Mouse (Mus musculus) bone marrow macrophage, adult 2 months (primary cell): Measurements from ENCODE around the gene Adal. TPM values are rescaled to one million over a fixed set of nuclear protein-coding genes. Genes with fewer than 3 reads are reported as not detected.

Source experiments
- H3K27ac ChIP-seq: 2 replicates; pipeline ENCODE4 v1.5.1; 2012; ENCODE audit warnings: low read depth, low read length; ENCODE audit not compliant: insufficient read depth
- H3K4me1 ChIP-seq: 2 replicates; pipeline ENCODE4 v1.6.1; 2012; ENCODE audit warnings: low read length; ENCODE audit not compliant: control insufficient read depth, insufficient read depth
- H3K4me3 ChIP-seq: 2 replicates; pipeline ENCODE4 v1.5.1; 2012; ENCODE audit warnings: mild to moderate bottlenecking, low read length, moderate library complexity; ENCODE audit not compliant: insufficient read depth
- CTCF ChIP-seq: IDR thresholded peaks from 2 replicates; pipeline ENCODE4 v1.5.1; 2012; ENCODE audit warnings: low read depth, mild to moderate bottlenecking, low read length, moderate library complexity
- POLR2A ChIP-seq: IDR thresholded peaks from 2 replicates; pipeline ENCODE4 v1.6.1; 2012; ENCODE audit warnings: mild to moderate bottlenecking, low read depth, low read length, borderline replicate concordance
- polyA plus RNA-seq: library from polyadenylated mRNA; stranded (reverse); fragments of >200 nt; gene quantifications from 2 replicates; pipeline ENCODE4 v1.2.4, GENCODE M21; 2012; ENCODE audit not compliant: missing spikeins, insufficient read depth, insufficient read length

The Adal gene
- polyA plus RNA-seq, 1 experiment = 7.6 TPM

DNA sequence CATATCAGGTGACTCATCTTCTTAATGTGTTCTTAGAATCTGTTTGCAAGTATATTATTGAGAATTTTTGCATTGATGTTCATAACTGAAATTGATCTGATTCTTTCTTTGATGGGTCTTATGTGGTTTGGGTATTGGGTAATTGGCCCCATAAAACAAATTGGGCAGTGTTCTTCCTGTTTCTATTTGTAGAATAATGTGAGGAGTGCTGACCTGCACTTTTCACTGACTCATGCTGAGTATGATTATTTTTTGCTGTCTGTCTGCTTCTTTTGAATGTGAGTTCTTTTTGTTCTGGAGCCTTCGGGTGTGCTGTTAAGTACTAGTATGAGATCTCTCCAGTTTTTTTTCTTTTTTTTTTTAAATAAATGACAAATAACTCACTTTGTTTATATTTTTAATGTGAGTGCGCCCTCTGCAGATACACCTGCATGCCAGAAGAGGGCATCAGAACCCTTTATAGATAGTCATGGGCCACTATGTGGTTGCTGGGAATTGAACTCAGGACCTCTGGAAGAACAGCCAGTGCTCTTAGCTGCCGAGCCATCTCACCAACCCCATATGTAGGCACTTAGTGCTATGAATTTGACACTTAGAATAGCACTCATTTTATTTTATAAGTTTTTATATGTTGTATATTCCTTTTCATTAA, 38.7 kb downstream of the Adal start:
- TF ChIP-seq CTCF (no peak), POLR2A (no peak)
- Histone ChIP-seq H3K4me1 (peaks cover 28% of the 10 kb centered on the region), H3K4me3 (no peak overlapping the region), H3K27ac (peak overlapping the region; percentile 91)

DNA sequence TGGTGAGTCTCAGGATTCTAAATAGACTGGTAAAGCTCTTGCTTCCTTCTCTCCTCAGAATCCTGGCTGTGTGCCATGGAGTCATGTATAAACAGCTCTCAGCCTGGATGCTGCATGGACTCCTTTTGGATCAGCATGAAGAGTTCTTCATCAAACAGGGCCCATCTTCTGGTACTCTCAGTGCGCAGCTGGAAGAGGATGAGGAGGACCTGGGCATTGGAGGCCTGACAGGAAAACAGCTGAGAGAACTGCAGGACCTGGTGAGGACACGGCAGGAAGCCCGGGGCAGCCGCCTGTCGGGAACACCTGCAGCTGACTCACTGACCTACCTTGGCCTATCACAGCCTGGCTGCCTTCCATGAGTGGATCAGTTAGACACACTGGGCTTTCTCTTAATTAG, 43.2 kb downstream of the Adal start:
- Histone ChIP-seq H3K27ac (no peak overlapping the region), H3K4me1 (peaks cover 15% of the 10 kb centered on the region), H3K4me3 (no peak overlapping the region)
- TF ChIP-seq POLR2A (no peak), CTCF (no peak)

GRCm38 (mm10) chr2:121184142-121184541, 43.9 kb downstream of the Adal start:
- Histone ChIP-seq H3K27ac (no peak overlapping the region), H3K4me3 (no peak overlapping the region), H3K4me1 (peaks cover 11% of the 10 kb centered on the region)
- no peak for TF ChIP-seq CTCF
- TF ChIP-seq POLR2A = no peak

DNA sequence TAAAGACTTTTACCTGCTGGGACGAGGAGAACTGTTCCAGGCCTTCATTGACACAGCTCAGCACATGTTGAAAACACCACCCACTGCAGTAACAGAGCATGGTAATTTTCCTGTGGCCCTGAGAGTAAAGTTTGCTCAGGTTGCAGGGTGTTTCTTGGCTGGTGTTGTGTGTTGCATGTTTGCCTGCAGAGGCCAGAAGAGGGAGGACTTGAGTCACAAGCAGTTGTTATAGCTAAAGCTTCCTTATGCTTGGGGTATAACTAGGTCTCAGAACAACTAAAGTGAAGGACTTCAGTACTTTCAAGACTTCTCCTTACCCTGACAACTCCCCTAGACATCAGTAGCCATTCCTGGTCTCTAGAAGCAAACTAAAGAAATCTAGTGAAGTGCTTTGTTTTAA, 48.3 kb downstream of the Adal start:
- H3K4me1 ChIP-seq = no peaks in the 10 kb centered on the region
- no peak for TF ChIP-seq CTCF
- TF ChIP-seq POLR2A = no peak
- H3K27ac ChIP-seq = no peak overlapping the region
- H3K4me3 ChIP-seq = no peak overlapping the region

- Histone ChIP-seq H3K27ac (no peak overlapping the region), H3K4me1 (no peaks in the 10 kb centered on the region), H3K4me3 (no peak overlapping the region)
- TF ChIP-seq CTCF (no peak), POLR2A (no peak)
Observed at GRCm38 (mm10) chr2:121195466-121195865, 55.2 kb downstream of the Adal start.

GRCm38 (mm10) chr2:121204276-121204675, 64.0 kb downstream of the Adal start:
- no peak overlapping the region for H3K27ac ChIP-seq
- H3K4me3 ChIP-seq = no peak overlapping the region
- H3K4me1 ChIP-seq = no peaks in the 10 kb centered on the region
- TF ChIP-seq POLR2A (no peak), CTCF (no peak)

Other genes starting within 250 kb of the Adal start
- gene Ubr1, start 169.7 kb upstream of the Adal start, polyA plus RNA-seq = 11.2 and 14.9 TPM in 2 replicates
- gene Tmem62, start 163.4 kb upstream of the Adal start, polyA plus RNA-seq = 7.2 and 11.4 TPM in 2 replicates
- gene Ccndbp1, start 132.0 kb upstream of the Adal start, polyA plus RNA-seq = 69.8 and 70.8 TPM in 2 replicates
- not detected in 2 replicates for gene Epb42, start 103.4 kb upstream of the Adal start, polyA plus RNA-seq
- gene Tgm5, start 54.6 kb upstream of the Adal start, polyA plus RNA-seq = not detected in 2 replicates
- not detected in 2 replicates for gene Tgm7, start 30.6 kb upstream of the Adal start, polyA plus RNA-seq
- gene Lcmt2, start 225 bp downstream of the Adal start, polyA plus RNA-seq = 5.9 and 6.2 TPM in 2 replicates
- gene Tubgcp4, start 30.2 kb downstream of the Adal start, polyA plus RNA-seq = 61.9 and 68.4 TPM in 2 replicates
- 27.5 and 28.5 TPM in 2 replicates for gene Zscan29, start 30.7 kb downstream of the Adal start, polyA plus RNA-seq
- gene Trp53bp1, start 131.0 kb downstream of the Adal start, polyA plus RNA-seq = 22.2 and 22.6 TPM in 2 replicates
- 0.33 and 0.66 TPM in 2 replicates for gene Map1a, start 149.2 kb downstream of the Adal start, polyA plus RNA-seq
- 13.8 and 15.0 TPM in 2 replicates for gene Ppip5k1, start 215.0 kb downstream of the Adal start, polyA plus RNA-seq
- gene Ckmt1, start 217.3 kb downstream of the Adal start, polyA plus RNA-seq = not detected in 2 replicates
- gene Strc, start 246.7 kb downstream of the Adal start, polyA plus RNA-seq = not detected in 2 replicates